Mouse (Mus musculus): ENCODE results near the gene Zfp324.

The Zfp324 gene

GRCm38 (mm10) chr7:12965678-12966091 is at the start of gene Zfp324:
Gene Zfp324, plus strand, starts transcription at chr7:12965838.
- TF ChIP-seq GATA4 (IDR thresholded peaks at IDR 0.05; ENCODE audit: insufficient replicate concordance, low read length): 0 out of 2 replicates have a peak, but pooled peaks have one; percentile 19

- no peak for TF ChIP-seq GATA4 (IDR thresholded peaks at IDR 0.05; ENCODE audit: insufficient replicate concordance, low read length)
Measured at GRCm38 (mm10) chr7:12921318-12921704, 44.3 kb upstream of the Zfp324 start.

GRCm38 (mm10) chr7:12921705-12922465 is 43.8 kb upstream of the Zfp324 start, which contains the start of gene Rps5:
Gene Rps5, plus strand, starts transcription at chr7:12922290.
- peak; percentile 50; the same call in 1 of the 2 replicates for TF ChIP-seq GATA4 (IDR thresholded peaks at IDR 0.05; ENCODE audit: insufficient replicate concordance, low read length)

- TF ChIP-seq GATA4 (IDR thresholded peaks at IDR 0.05; ENCODE audit: insufficient replicate concordance, low read length): no peak
Measured at GRCm38 (mm10) chr7:12922729-12923128, 42.9 kb upstream of the Zfp324 start.

- no peak for TF ChIP-seq GATA4 (IDR thresholded peaks at IDR 0.05; ENCODE audit: insufficient replicate concordance, low read length)
Measured at GRCm38 (mm10) chr7:12926316-12926715, 39.3 kb upstream of the Zfp324 start.

GRCm38 (mm10) chr7:12927191-12927680 is 38.4 kb upstream of the Zfp324 start, which contains the start of gene Rnf225:
Gene Rnf225, plus strand, starts transcription at chr7:12927416.
- TF ChIP-seq GATA4 (IDR thresholded peaks at IDR 0.05; ENCODE audit: insufficient replicate concordance, low read length): no peak

GRCm38 (mm10) chr7:12927693-12928589 is 37.7 kb upstream of the Zfp324 start:
- no peak for TF ChIP-seq GATA4 (IDR thresholded peaks at IDR 0.05; ENCODE audit: insufficient replicate concordance, low read length)

GRCm38 (mm10) chr7:12933615-12934140 is 32.0 kb upstream of the Zfp324 start:
- TF ChIP-seq GATA4 (IDR thresholded peaks at IDR 0.05; ENCODE audit: insufficient replicate concordance, low read length): no peak

GRCm38 (mm10) chr7:12934808-12935207 is 30.8 kb upstream of the Zfp324 start:
- TF ChIP-seq GATA4 (IDR thresholded peaks at IDR 0.05; ENCODE audit: insufficient replicate concordance, low read length): no peak

- no peak for TF ChIP-seq GATA4 (IDR thresholded peaks at IDR 0.05; ENCODE audit: insufficient replicate concordance, low read length)
Measured at GRCm38 (mm10) chr7:12940599-12940998, 25.0 kb upstream of the Zfp324 start.

- TF ChIP-seq GATA4 (IDR thresholded peaks at IDR 0.05; ENCODE audit: insufficient replicate concordance, low read length): no peak
Measured at GRCm38 (mm10) chr7:12943488-12943887, 22.1 kb upstream of the Zfp324 start.

- no peak for TF ChIP-seq GATA4 (IDR thresholded peaks at IDR 0.05; ENCODE audit: insufficient replicate concordance, low read length)
Measured at GRCm38 (mm10) chr7:12949032-12949871, 16.4 kb upstream of the Zfp324 start.

GRCm38 (mm10) chr7:12949872-12950229 is 15.8 kb upstream of the Zfp324 start:
- TF ChIP-seq GATA4 (IDR thresholded peaks at IDR 0.05; ENCODE audit: insufficient replicate concordance, low read length): no peak

GRCm38 (mm10) chr7:12954896-12955295 is 10.7 kb upstream of the Zfp324 start:
- TF ChIP-seq GATA4 (IDR thresholded peaks at IDR 0.05; ENCODE audit: insufficient replicate concordance, low read length): no peak

Measured in liver, adult (tissue).